Mouse (Mus musculus): Measurements from ENCODE around the gene Nol4l. TPM values are rescaled to one million over a fixed set of nuclear protein-coding genes. Genes with fewer than 3 reads are reported as not detected.
"Not testable (repeated sequence)": the region's sequence is repeated elsewhere in the genome, so short reads cannot be mapped to it uniquely, and the experiment has no call there.

Gene Nol4l
- polyA plus RNA-seq, 1 experiment = 10.6 TPM

DNA sequence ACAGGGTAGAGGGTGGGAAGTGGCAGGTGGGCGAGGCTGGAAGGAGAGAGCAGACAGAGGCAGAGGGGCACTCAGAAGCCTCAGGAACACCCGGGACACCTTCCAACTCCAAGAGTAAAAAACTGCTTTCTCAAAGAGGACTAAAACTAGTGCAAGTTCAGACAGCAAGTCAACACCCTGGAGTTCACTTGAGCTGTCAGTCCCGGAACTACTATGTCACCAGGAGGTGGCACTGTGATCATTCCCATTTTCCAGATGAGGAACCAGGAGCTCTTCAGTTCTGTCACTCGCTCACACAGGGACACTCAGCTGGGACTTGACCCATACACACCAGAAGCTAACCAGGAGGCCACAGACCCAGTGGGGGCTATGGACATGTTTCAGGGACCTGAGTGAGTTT is 30.6 kb downstream of the Nol4l start:
- Histone ChIP-seq H3K9me3 (peaks cover 3% of the 10 kb centered on the region; the same call in 1 of the 2 replicates), H3K4me1 (peaks cover 98% of the 10 kb centered on the region), H3K36me3 (replicated peaks; ENCODE audit: low read length) (peaks cover 79% of the 10 kb centered on the region), H3K4me3 (replicated peaks) (no peak overlapping the region), H3K27me3 (replicated peaks) (no peaks in the 10 kb centered on the region)
- no peak for TF ChIP-seq FLI1 (IDR thresholded peaks at IDR 0.05; ENCODE audit: low read length)
- TF ChIP-seq GATA1 (IDR thresholded peaks at IDR 0.05; ENCODE audit: borderline replicate concordance, low read length) = no peak

DNA sequence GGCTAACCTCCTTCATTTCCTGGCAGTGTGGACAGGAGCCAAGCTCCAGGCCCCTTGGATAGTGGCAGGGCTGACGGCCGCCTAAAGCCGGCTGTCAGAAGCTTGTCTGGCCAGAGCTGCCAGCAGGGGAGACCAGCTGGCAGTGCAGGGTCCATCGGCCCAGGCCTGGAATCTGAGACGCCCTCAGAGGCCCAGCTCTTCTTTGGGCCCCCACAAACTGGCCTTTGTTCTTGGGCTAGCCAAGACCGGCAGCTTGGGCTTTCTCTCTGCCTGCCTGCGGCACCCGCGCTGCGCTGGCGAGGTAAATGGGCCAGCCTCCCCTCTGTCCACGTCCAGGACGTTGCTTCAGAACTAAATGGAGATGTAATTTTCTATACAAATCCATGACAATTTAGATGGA is 32.9 kb downstream of the Nol4l start:
- no peaks in the 10 kb centered on the region for H3K27me3 ChIP-seq (replicated peaks)
- TF ChIP-seq FLI1 (IDR thresholded peaks at IDR 0.05; ENCODE audit: low read length) (no peak), GATA1 (IDR thresholded peaks at IDR 0.05; ENCODE audit: borderline replicate concordance, low read length) (no peak)
- H3K4me3 ChIP-seq (replicated peaks) = no peak overlapping the region
- H3K4me1 ChIP-seq = peaks cover 91% of the 10 kb centered on the region
- H3K9me3 ChIP-seq = peaks cover 3% of the 10 kb centered on the region; the same call in 1 of the 2 replicates
- H3K36me3 ChIP-seq (replicated peaks; ENCODE audit: low read length) = peaks cover 71% of the 10 kb centered on the region

DNA sequence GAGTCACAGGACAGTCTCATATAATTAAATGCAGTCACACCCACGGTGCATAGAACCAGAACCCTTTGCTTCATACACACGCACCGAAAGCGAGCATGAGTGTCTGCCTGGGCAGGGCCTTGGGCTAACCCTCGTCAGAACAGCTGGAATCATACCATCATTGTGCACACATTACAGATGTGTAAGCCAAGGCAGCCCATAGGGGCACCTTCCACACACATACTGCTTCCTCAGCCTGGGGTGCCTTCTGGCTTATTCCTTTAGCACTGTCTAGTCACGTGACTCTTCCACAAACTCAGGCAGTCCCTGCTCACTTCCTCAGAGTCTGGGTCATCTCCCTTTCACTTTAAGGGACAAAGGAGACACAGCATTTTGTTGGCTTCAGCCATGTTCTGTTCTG is 33.5 kb downstream of the Nol4l start:
- Histone ChIP-seq H3K9me3 (no peaks in the 10 kb centered on the region), H3K36me3 (replicated peaks; ENCODE audit: low read length) (peaks cover 71% of the 10 kb centered on the region), H3K4me3 (replicated peaks) (peak overlapping the region; percentile 85), H3K27me3 (replicated peaks) (no peaks in the 10 kb centered on the region), H3K4me1 (peaks cover 91% of the 10 kb centered on the region)
- TF ChIP-seq GATA1 (IDR thresholded peaks at IDR 0.05; ENCODE audit: borderline replicate concordance, low read length) = no peak
- no peak for TF ChIP-seq FLI1 (IDR thresholded peaks at IDR 0.05; ENCODE audit: low read length)

DNA sequence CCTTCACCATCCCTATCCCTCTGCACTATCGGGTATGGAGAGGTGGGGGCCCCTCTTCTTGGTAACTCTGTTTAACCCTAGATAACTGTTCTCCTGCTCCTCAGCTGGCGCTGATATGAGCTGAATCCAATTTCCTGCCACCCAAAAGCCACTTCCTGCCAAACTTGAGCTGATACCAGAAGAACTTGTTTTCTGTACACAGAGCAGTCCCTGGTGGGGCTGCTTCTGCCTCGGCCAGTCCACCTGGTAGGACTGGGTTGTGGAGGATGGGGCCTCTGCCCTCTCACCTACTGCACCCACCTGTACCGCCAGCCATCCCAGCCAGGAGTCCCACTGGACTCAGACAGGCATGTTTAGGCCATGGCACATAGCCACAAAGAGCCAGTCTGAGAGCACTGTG is 34.0 kb downstream of the Nol4l start:
- Histone ChIP-seq H3K4me1 (peaks cover 91% of the 10 kb centered on the region), H3K9me3 (no peaks in the 10 kb centered on the region), H3K27me3 (replicated peaks) (no peaks in the 10 kb centered on the region), H3K36me3 (replicated peaks; ENCODE audit: low read length) (peaks cover 67% of the 10 kb centered on the region), H3K4me3 (replicated peaks) (peak overlapping the region; percentile 85)
- peak; percentile 59; the same call in 1 of the 2 replicates for TF ChIP-seq FLI1 (IDR thresholded peaks at IDR 0.05; ENCODE audit: low read length)
- peak; percentile 89; the same call in 2 of the 3 replicates for TF ChIP-seq GATA1 (IDR thresholded peaks at IDR 0.05; ENCODE audit: borderline replicate concordance, low read length)

DNA sequence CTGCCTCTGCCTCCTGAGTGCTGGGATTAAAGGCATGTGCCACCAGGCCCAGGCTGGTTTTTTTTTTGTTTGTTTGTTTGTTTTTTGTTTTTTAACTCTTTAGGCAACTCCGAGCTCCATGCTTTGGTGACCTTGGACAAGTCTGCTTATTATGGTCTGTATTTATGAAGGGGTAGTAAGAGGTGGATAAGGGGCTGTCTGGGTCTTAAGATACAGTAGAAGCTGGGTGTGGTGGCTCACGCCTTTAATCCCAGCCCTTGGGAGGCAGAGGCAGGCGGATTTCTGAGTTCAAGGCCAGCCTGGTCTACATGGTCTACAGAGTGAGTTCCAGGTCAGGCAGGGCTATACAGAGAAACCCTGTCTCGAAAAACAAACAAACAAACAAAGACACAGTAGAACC is 34.4 kb downstream of the Nol4l start:
- Histone ChIP-seq H3K36me3 (replicated peaks; ENCODE audit: low read length) (peaks cover 62% of the 10 kb centered on the region), H3K4me3 (replicated peaks) (peak overlapping the region; percentile 85), H3K4me1 (peaks cover 91% of the 10 kb centered on the region)
- H3K9me3 ChIP-seq; H3K27me3 ChIP-seq (replicated peaks): not testable (repeated sequence)

DNA sequence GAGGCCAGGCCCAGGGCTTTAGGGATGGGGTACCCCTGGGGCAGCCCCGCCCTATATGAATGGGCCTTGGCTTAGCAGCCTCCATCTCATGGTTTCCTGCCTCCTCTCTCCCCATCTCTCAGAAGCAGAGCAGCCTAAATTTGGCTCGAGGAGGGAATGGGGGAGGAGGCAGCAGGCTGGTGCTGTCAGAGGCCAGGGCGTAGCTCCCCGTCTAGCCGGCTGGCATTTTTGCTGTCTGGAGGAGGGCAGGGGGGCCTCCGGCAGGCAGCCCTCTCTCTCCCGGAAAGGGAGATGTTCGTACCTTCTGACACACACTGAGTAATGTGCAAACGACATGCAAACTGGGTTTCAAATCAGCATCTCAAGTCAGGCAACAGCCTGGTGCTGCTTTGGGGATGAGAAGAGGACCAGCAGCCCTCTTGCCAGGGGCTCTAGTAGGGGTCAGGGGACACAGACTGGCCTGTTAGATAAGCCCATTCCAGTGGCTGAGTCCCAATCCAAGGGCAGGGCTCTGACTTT is 35.4 kb downstream of the Nol4l start:
- no peak for TF ChIP-seq FLI1 (IDR thresholded peaks at IDR 0.05; ENCODE audit: low read length)
- no peak for TF ChIP-seq GATA1 (IDR thresholded peaks at IDR 0.05; ENCODE audit: borderline replicate concordance, low read length)
- H3K27me3 ChIP-seq (replicated peaks) = no peaks in the 10 kb centered on the region
- H3K4me1 ChIP-seq = peaks cover 93% of the 10 kb centered on the region
- H3K9me3 ChIP-seq = no peaks in the 10 kb centered on the region
- H3K4me3 ChIP-seq (replicated peaks) = peak overlapping the region; percentile 95
- H3K36me3 ChIP-seq (replicated peaks; ENCODE audit: low read length) = peaks cover 65% of the 10 kb centered on the region

DNA sequence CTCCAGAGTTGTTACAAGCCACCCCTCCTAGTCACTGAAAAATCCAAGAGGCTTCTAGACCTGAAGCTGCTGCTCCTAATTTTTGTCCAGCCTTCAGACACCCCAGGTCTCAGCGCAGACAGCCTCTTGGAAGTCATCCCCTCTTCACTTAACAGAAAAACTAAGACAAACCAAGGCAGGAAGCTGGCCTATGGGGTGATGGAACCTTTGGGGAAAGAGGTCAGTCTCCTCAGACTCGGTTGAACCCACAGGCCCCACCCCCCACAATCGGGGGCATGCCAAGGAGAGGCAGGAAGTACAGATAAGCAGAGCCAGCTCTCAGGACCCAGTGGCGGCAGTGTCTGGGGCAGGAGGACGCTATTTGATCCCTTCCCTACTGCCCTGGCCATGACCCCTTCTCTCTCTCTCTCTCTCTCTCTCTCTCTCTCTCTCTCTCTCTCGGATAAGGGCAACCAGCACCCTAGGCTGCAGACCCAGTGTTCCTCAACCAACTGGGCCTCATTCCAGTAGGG is 35.9 kb downstream of the Nol4l start:
- H3K4me3 ChIP-seq (replicated peaks) = peak overlapping the region; percentile 95
- H3K9me3 ChIP-seq = no peaks in the 10 kb centered on the region
- H3K4me1 ChIP-seq = peaks cover 93% of the 10 kb centered on the region
- no peak for TF ChIP-seq FLI1 (IDR thresholded peaks at IDR 0.05; ENCODE audit: low read length)
- TF ChIP-seq GATA1 (IDR thresholded peaks at IDR 0.05; ENCODE audit: borderline replicate concordance, low read length) = no peak
- no peaks in the 10 kb centered on the region for H3K27me3 ChIP-seq (replicated peaks)
- peaks cover 66% of the 10 kb centered on the region for H3K36me3 ChIP-seq (replicated peaks; ENCODE audit: low read length)

DNA sequence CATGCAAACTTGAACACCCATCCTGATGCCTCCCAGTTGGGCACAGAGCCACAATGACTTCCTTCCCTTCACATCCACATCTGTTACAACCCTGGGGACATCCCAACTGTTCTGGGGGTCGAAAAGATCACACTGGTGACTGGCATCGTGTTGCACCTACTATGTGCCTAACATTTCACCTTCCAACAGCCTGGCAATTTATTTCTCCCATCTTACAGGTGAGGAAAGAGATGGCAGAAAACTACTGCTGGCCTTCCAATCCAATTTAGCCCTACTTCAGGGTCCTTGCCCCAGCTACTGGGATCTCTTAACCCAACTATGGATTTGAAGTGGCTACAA is 36.4 kb downstream of the Nol4l start:
- TF ChIP-seq GATA1 (IDR thresholded peaks at IDR 0.05; ENCODE audit: borderline replicate concordance, low read length) (no peak), FLI1 (IDR thresholded peaks at IDR 0.05; ENCODE audit: low read length) (no peak)
- Histone ChIP-seq H3K4me1 (peaks cover 93% of the 10 kb centered on the region), H3K9me3 (no peaks in the 10 kb centered on the region), H3K36me3 (replicated peaks; ENCODE audit: low read length) (peaks cover 66% of the 10 kb centered on the region), H3K4me3 (replicated peaks) (peak overlapping the region; percentile 95), H3K27me3 (replicated peaks) (no peaks in the 10 kb centered on the region)

DNA sequence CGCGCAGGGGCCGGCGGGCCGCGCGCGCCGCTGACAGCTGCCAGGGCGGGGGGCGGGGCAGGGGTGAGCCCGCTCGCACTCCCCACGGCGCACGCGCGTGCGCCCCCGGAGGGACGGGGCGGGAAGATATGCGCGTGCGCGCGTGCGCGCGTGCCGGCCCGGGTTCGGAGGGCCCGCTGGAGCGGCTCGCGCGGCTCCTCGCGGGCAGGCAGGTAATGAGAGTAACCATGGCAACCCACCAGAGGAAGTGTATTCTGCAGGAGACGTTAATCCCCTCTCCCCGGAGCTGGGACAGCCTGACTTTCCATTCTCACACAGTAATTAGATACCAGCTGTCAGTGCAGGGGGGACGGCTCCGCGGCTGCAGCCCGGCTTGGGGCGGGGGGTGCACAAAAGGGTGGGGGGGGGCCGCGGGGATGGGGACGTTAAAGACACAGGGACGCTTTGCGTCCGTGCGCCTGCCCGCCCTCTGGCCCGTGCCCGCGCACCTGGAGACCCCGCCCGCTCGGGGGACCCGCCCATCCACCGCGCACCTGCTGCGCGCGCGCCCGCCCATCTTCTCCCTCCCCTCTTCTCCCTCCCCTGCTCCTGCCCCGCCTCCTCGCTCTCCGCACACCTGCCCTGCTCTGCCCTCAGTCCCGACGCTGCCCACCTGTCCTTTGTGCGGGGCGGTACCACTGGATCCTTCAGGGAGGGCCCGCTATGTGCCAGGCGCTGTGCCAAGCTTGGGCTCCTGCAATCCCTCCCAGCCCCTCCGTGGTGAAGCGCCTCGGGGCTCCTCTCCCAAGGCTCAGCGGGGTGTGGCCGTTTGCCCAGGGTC is 37.0 kb downstream of the Nol4l start, which contains the start of gene 4930404H24Rik:
Gene 4930404H24Rik (plus strand): TSS at position 218 of the 820 bp plus-strand sequence.
- Histone ChIP-seq H3K36me3 (replicated peaks; ENCODE audit: low read length) (peaks cover 65% of the 10 kb centered on the region), H3K9me3 (no peaks in the 10 kb centered on the region), H3K4me3 (replicated peaks) (peak within 1 kb of the TSS; percentile 95), H3K27me3 (replicated peaks) (no peaks in the 10 kb centered on the region), H3K4me1 (peaks cover 93% of the 10 kb centered on the region)
- TF ChIP-seq FLI1 (IDR thresholded peaks at IDR 0.05; ENCODE audit: low read length) (no peak), GATA1 (IDR thresholded peaks at IDR 0.05; ENCODE audit: borderline replicate concordance, low read length) (no peak)

DNA sequence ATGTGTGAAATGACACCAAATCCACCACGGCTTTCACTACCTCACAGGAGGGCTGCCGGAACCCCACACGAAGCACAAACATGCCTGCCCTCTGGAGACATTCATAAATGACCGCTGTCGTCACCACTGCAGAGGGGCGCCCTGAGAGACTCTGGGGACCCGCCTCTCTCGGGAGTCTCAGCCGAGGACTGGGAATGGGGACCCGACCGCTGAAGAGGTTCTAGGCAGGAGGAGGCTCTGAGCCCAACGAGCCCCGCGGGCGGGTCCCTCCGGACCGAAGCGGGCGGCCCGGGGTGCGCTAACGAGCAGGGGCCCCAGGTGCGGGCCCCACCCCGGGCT is 37.6 kb downstream of the Nol4l start:
- no peak for TF ChIP-seq GATA1 (IDR thresholded peaks at IDR 0.05; ENCODE audit: borderline replicate concordance, low read length)
- peaks cover 93% of the 10 kb centered on the region for H3K4me1 ChIP-seq
- no peaks in the 10 kb centered on the region for H3K27me3 ChIP-seq (replicated peaks)
- peak overlapping the region; percentile 95 for H3K4me3 ChIP-seq (replicated peaks)
- H3K9me3 ChIP-seq = no peaks in the 10 kb centered on the region
- H3K36me3 ChIP-seq (replicated peaks; ENCODE audit: low read length) = peaks cover 59% of the 10 kb centered on the region

All from megakaryocyte, embryonic 14.5 days (primary cell).